22 mouse cellular contexts compared by ENCODE assay signal in genomic region chr10:86961542-86962466, GRCm38 (mm10). TPM values are rescaled to one million over a fixed set of nuclear protein-coding genes. Genes with fewer than 3 reads are reported as not detected.
DNase-seq lines count a peak whose midpoint lies in the region; ATAC-seq and TF ChIP-seq lines count a peak whose summit lies in the region.
"Had no signal": no experiment of that assay in that cellular context is flagged by ENCODE, and none has a peak within 500 bp of the region (broad histone marks: within the 10 kb centered on the region; RNA-seq: fewer than 3 reads in every experiment).

No protein-coding gene starts in this region.

- intact Hi-C loops in heart, postnatal 14 days (cut with DNase I): no loop called here

- 0 out of 2 replicates have a peak, but pooled peaks have one; percentile 32 for ATAC-seq in midbrain, embryonic 16.5 days
- no peak for ATAC-seq in midbrain, embryonic 13.5 days
- peak; percentile 89 for ATAC-seq in forebrain, postnatal 0 days
- ATAC-seq: hindbrain, embryonic 16.5 days; intestine, embryonic 15.5 days; Patski had no signal

- no peak overlapping the region for H3K4me2 ChIP-seq in midbrain, embryonic 16.5 days (ENCODE audit: low read length)
- no peak overlapping the region for H3K4me2 ChIP-seq in midbrain, embryonic 13.5 days (replicated peaks)
- no peak overlapping the region for H3K4me2 ChIP-seq in forebrain, postnatal 0 days (ENCODE audit: low read depth)
- H3K4me2 ChIP-seq: intestine, embryonic 15.5 days; liver, embryonic 13.5 days; midbrain, embryonic 11.5 days had no signal

- WGBS in heart, embryonic 10.5 days: 33% methylated on average over 11 of the region's 11 CpGs
- 60% methylated on average over 11 of the region's 11 CpGs for WGBS in midbrain, embryonic 16.5 days
- 69% methylated on average over 11 of the region's 11 CpGs for WGBS in midbrain, embryonic 13.5 days
- WGBS in forebrain, postnatal 0 days: 32% methylated on average over 11 of the region's 11 CpGs

- H3K27me3 ChIP-seq in heart, embryonic 10.5 days (ENCODE audit: insufficient read depth, poor library complexity, severe bottlenecking): peaks cover 46% of the 10 kb centered on the region
- H3K27me3 ChIP-seq in midbrain, embryonic 16.5 days (ENCODE audit: control insufficient read depth, insufficient read depth, low read depth, low read length): no peaks in the 10 kb centered on the region
- no peaks in the 10 kb centered on the region for H3K27me3 ChIP-seq in midbrain, embryonic 13.5 days
- no peaks in the 10 kb centered on the region for H3K27me3 ChIP-seq in forebrain, postnatal 0 days (ENCODE audit: insufficient read depth, low read length)
- H3K27me3 ChIP-seq: intestine, embryonic 15.5 days; liver, embryonic 13.5 days; Patski had no signal

- no peaks in the 10 kb centered on the region for H3K9me3 ChIP-seq in heart, embryonic 10.5 days
- H3K9me3 ChIP-seq in midbrain, embryonic 16.5 days (replicated peaks; ENCODE audit: control insufficient read depth, low read length, poor library complexity, severe bottlenecking): no peaks in the 10 kb centered on the region
- no peaks in the 10 kb centered on the region for H3K9me3 ChIP-seq in midbrain, embryonic 13.5 days
- no peaks in the 10 kb centered on the region for H3K9me3 ChIP-seq in forebrain, postnatal 0 days (ENCODE audit: low read length)
- H3K9me3 ChIP-seq: hindbrain, embryonic 10.5 days; intestine, embryonic 15.5 days; liver, embryonic 13.5 days had no signal

- H3K4me1 ChIP-seq in heart, embryonic 10.5 days: peaks cover 7% of the 10 kb centered on the region; the same call in 1 of the 2 replicates
- no peaks in the 10 kb centered on the region for H3K4me1 ChIP-seq in midbrain, embryonic 16.5 days (ENCODE audit: control insufficient read depth, insufficient read depth, low read length)
- no peaks in the 10 kb centered on the region for H3K4me1 ChIP-seq in midbrain, embryonic 13.5 days (replicated peaks)
- H3K4me1 ChIP-seq in forebrain, postnatal 0 days (ENCODE audit: insufficient read depth): no peaks in the 10 kb centered on the region
- H3K4me1 ChIP-seq: hindbrain, embryonic 10.5 days; intestine, embryonic 15.5 days; liver, embryonic 13.5 days had no signal

- H3K9ac ChIP-seq in midbrain, embryonic 16.5 days (ENCODE audit: low read depth, low read length): no peak overlapping the region
- H3K9ac ChIP-seq in midbrain, embryonic 13.5 days (replicated peaks): no peak overlapping the region
- H3K9ac ChIP-seq in forebrain, postnatal 0 days: no peak overlapping the region
- H3K9ac ChIP-seq: intestine, embryonic 15.5 days; liver, embryonic 13.5 days had no signal

- TF ChIP-seq CTCF in brain, embryonic 14.5 days (IDR thresholded peaks at IDR 0.05; ENCODE audit: borderline replicate concordance, extremely low read depth, insufficient read depth, insufficient read length): no peak
- TF ChIP-seq CTCF in forebrain, postnatal 0 days (IDR thresholded peaks at IDR 0.05; ENCODE audit: low read depth): no peak

- no peak overlapping the region for H3K27ac ChIP-seq in heart, embryonic 10.5 days
- no peak overlapping the region for H3K27ac ChIP-seq in midbrain, embryonic 16.5 days (ENCODE audit: low read length)
- no peak overlapping the region for H3K27ac ChIP-seq in midbrain, embryonic 13.5 days
- peak overlapping the region; percentile 59 for H3K27ac ChIP-seq in forebrain, postnatal 0 days (ENCODE audit: low read depth, low read length)
- H3K27ac ChIP-seq: gastrocnemius, adult 2 months; hindbrain, embryonic 10.5 days; intestine, embryonic 15.5 days; liver, embryonic 13.5 days; stomach, postnatal 0 days had no signal

- DNase-seq in heart, embryonic 10.5 days (ENCODE audit: low spot score): peak; percentile 61
- DNase-seq in heart, postnatal 14 days: no peak
- DNase-seq in brain, embryonic 14.5 days (ENCODE audit: low read depth): peak; percentile 91
- DNase-seq in forebrain, postnatal 0 days: peak; percentile 79
- no peak for DNase-seq in urinary bladder, adult 2 months (ENCODE audit: low spot score)
- DNase-seq in cerebellum, adult 8-10 months: no peak
- DNase-seq: cerebellum, adult 2 months; gastrocnemius, adult 2 months; kidney, postnatal 4 days; liver, embryonic 13.5 days; lung, adult 2 months; lung, postnatal 14 days had no signal

- no peak overlapping the region; the same call in 1 of the 2 replicates for H3K4me3 ChIP-seq in heart, embryonic 10.5 days
- H3K4me3 ChIP-seq in midbrain, embryonic 16.5 days (ENCODE audit: low read depth, low read length): no peak overlapping the region
- no peak overlapping the region for H3K4me3 ChIP-seq in midbrain, embryonic 13.5 days (replicated peaks)
- H3K4me3 ChIP-seq in forebrain, postnatal 0 days (ENCODE audit: low read depth, low read length): no peak overlapping the region
- H3K4me3 ChIP-seq: gastrocnemius, adult 2 months; hindbrain, embryonic 10.5 days; intestine, embryonic 15.5 days; liver, embryonic 13.5 days had no signal

- no peak for TF ChIP-seq POLR2A in brain, embryonic 14.5 days (IDR thresholded peaks at IDR 0.05; ENCODE audit: borderline replicate concordance, extremely low read depth, insufficient read depth, insufficient read length, poor library complexity, severe bottlenecking)

- H3K36me3 ChIP-seq in heart, embryonic 10.5 days: no peaks in the 10 kb centered on the region
- H3K36me3 ChIP-seq in midbrain, embryonic 16.5 days (ENCODE audit: control insufficient read depth, insufficient read depth, low read length): no peaks in the 10 kb centered on the region
- H3K36me3 ChIP-seq in midbrain, embryonic 13.5 days: no peaks in the 10 kb centered on the region
- H3K36me3 ChIP-seq in forebrain, postnatal 0 days (ENCODE audit: insufficient read depth): no peaks in the 10 kb centered on the region
- H3K36me3 ChIP-seq: hindbrain, embryonic 10.5 days; intestine, embryonic 15.5 days; liver, embryonic 13.5 days had no signal

RNA-seq across cellular contexts. Expression of gene Stab2, which starts 46.0 kb away (rescaled TPM):
- 0.71 and 4.0 TPM in 2 replicates for polyA plus RNA-seq in heart, embryonic 10.5 days (2016; fragmentation: Nextera tagmentation; extraction: Ambion mirVana)
- total RNA-seq in heart, postnatal 14 days (2021): under 1 TPM; 0.17 to 0.41 TPM
- 0.03 and 0.10 TPM in 2 replicates for polyA plus RNA-seq in midbrain, embryonic 16.5 days (2015; fragmentation: Nextera tagmentation; extraction: Ambion mirVana)
- 0.04 and 0.06 TPM in 2 replicates for polyA plus RNA-seq in midbrain, embryonic 13.5 days (2015; fragmentation: Nextera tagmentation; extraction: Ambion mirVana)
- polyA plus RNA-seq in brain, embryonic 14.5 days (2012; rRNA removed): 0.14 and 0.16 TPM in 2 replicates
- 0.19 and 0.31 TPM in 2 replicates for total RNA-seq in forebrain, postnatal 0 days (2014; rRNA removed)
- 0.04 and 0.08 TPM in 2 replicates for polyA plus RNA-seq in forebrain, postnatal 0 days (2015; fragmentation: Nextera tagmentation; extraction: Ambion mirVana)
- polyA plus RNA-seq in urinary bladder, adult 2 months (2012; rRNA removed): 2.0 and 3.6 TPM in 2 replicates
- total RNA-seq: megakaryocyte progenitor cell, adult 5-6 weeks; monocyte, adult 5-6 weeks had no signal

Comparison
In these comparisons a context has a peak if more than half of its experiments do, and no peak if none do; other contexts are left out.
1. DNase-seq: peak in heart, embryonic 10.5 days (single experiment), brain, embryonic 14.5 days (single experiment) and forebrain, postnatal 0 days (single experiment); none in heart, postnatal 14 days (0 of 2), urinary bladder, adult 2 months (single experiment) and cerebellum, adult 8-10 months (single experiment).